Comparison of ENCODE assay signal across 9 mouse cellular contexts in genomic region chr4:148083176-148083899, GRCm38 (mm10). TPM values are rescaled to one million over a fixed set of nuclear protein-coding genes. Genes with fewer than 3 reads are reported as not detected.
DNase-seq lines count a peak whose midpoint lies in the region; ATAC-seq and TF ChIP-seq lines count a peak whose summit lies in the region.
"Had no signal": no experiment of that assay in that cellular context is flagged by ENCODE, and none has a peak within 500 bp of the region (broad histone marks: within the 10 kb centered on the region; RNA-seq: fewer than 3 reads in every experiment).

No protein-coding gene starts in this region.

- no peaks in the 10 kb centered on the region; the same call in 1 of the 2 replicates for H3K36me3 ChIP-seq in heart, adult 2 months (ENCODE audit: control insufficient read depth, insufficient read depth, low read length)
- H3K36me3 ChIP-seq in heart, embryonic 10.5 days: peaks cover 28% of the 10 kb centered on the region
- peaks cover 17% of the 10 kb centered on the region for H3K36me3 ChIP-seq in limb, embryonic 14.5 days (ENCODE audit: control insufficient read depth, insufficient read depth, low read length)
- peaks cover 13% of the 10 kb centered on the region for H3K36me3 ChIP-seq in small intestine, adult 2 months (ENCODE audit: control insufficient read depth, insufficient read depth, low read length)
- H3K36me3 ChIP-seq in midbrain, embryonic 11.5 days (ENCODE audit: control insufficient read depth, insufficient read depth, low read length): no peaks in the 10 kb centered on the region
- peaks cover 3% of the 10 kb centered on the region; the same call in 1 of the 2 replicates for H3K36me3 ChIP-seq in intestine, embryonic 15.5 days
- H3K36me3 ChIP-seq: hindbrain, embryonic 15.5 days had no signal

- TF ChIP-seq POLR2A in heart, adult 2 months (IDR thresholded peaks at IDR 0.05; ENCODE audit: insufficient read depth, low read depth, low read length): no peak
- TF ChIP-seq POLR2A in limb, embryonic 14.5 days (IDR thresholded peaks at IDR 0.05; ENCODE audit: borderline replicate concordance, extremely low read depth, insufficient read depth, insufficient read length): no peak
- TF ChIP-seq POLR2A in small intestine, adult 2 months (IDR thresholded peaks at IDR 0.05; ENCODE audit: low read depth, low read length): peak; percentile 20; the same call in 1 of the 2 replicates

- no peak for TF ChIP-seq CTCF in heart, adult 2 months (IDR thresholded peaks at IDR 0.05)
- no peak for TF ChIP-seq CTCF in small intestine, adult 2 months (IDR thresholded peaks at IDR 0.05; ENCODE audit: extremely low read depth, insufficient read length, insufficient replicate concordance, low read depth, low read length)

- H3K9me3 ChIP-seq in heart, embryonic 10.5 days: no peaks in the 10 kb centered on the region
- no peaks in the 10 kb centered on the region for H3K9me3 ChIP-seq in limb, embryonic 14.5 days (ENCODE audit: control insufficient read depth, low read length)
- H3K9me3 ChIP-seq in midbrain, embryonic 11.5 days (ENCODE audit: control insufficient read depth, low read length): no peaks in the 10 kb centered on the region
- H3K9me3 ChIP-seq in intestine, embryonic 15.5 days: no peaks in the 10 kb centered on the region
- H3K9me3 ChIP-seq: hindbrain, embryonic 15.5 days had no signal

- intact Hi-C loops in heart, adult 2 months (cut with DNase I): loop anchor here (2.0 kb wide), 1 partner anchor 45 kb away; the partner anchor contains the start of genes Clcn6 and Mthfr

- TF ChIP-seq EP300 in heart, adult 2 months (IDR thresholded peaks at IDR 0.05; ENCODE audit: insufficient read depth, low read depth, low read length): no peak

- H3K4me3 ChIP-seq in heart, adult 2 months: no peak overlapping the region
- peak overlapping the region; percentile 19 for H3K4me3 ChIP-seq in heart, embryonic 10.5 days
- H3K4me3 ChIP-seq in limb, embryonic 14.5 days (replicated peaks; ENCODE audit: low read length): no peak overlapping the region
- H3K4me3 ChIP-seq in small intestine, adult 2 months (ENCODE audit: low read depth, low read length): no peak overlapping the region
- H3K4me3 ChIP-seq in midbrain, embryonic 11.5 days (ENCODE audit: low read depth, low read length): no peak overlapping the region
- no peak overlapping the region for H3K4me3 ChIP-seq in intestine, embryonic 15.5 days (replicated peaks)
- H3K4me3 ChIP-seq: hindbrain, embryonic 15.5 days had no signal

- H3K9ac ChIP-seq in heart, adult 2 months (ENCODE audit: low read depth, low read length): no peak overlapping the region
- no peak overlapping the region for H3K9ac ChIP-seq in limb, embryonic 14.5 days (ENCODE audit: low read depth, low read length, severe bottlenecking)
- no peak overlapping the region for H3K9ac ChIP-seq in midbrain, embryonic 11.5 days (ENCODE audit: low read length)
- no peak overlapping the region for H3K9ac ChIP-seq in intestine, embryonic 15.5 days
- H3K9ac ChIP-seq: hindbrain, embryonic 15.5 days had no signal

- H3K4me1 ChIP-seq in heart, adult 2 months (ENCODE audit: control insufficient read depth, insufficient read depth, low read length): peaks cover 27% of the 10 kb centered on the region
- peaks cover 57% of the 10 kb centered on the region for H3K4me1 ChIP-seq in heart, embryonic 10.5 days
- H3K4me1 ChIP-seq in limb, embryonic 14.5 days (ENCODE audit: control insufficient read depth, insufficient read depth, low read length): 0 out of 2 replicates have a peak, but pooled peaks cover 16% of the 10 kb centered on the region
- H3K4me1 ChIP-seq in small intestine, adult 2 months (ENCODE audit: control insufficient read depth, insufficient read depth, insufficient read length, low read length): peaks cover 14% of the 10 kb centered on the region
- peaks cover 16% of the 10 kb centered on the region for H3K4me1 ChIP-seq in midbrain, embryonic 11.5 days (ENCODE audit: control insufficient read depth, insufficient read depth, low read length)
- H3K4me1 ChIP-seq in intestine, embryonic 15.5 days (replicated peaks): peaks cover 25% of the 10 kb centered on the region

- no peaks in the 10 kb centered on the region for H3K27me3 ChIP-seq in heart, adult 2 months (ENCODE audit: control insufficient read depth, insufficient read depth, low read length)
- no peaks in the 10 kb centered on the region for H3K27me3 ChIP-seq in heart, embryonic 10.5 days (ENCODE audit: insufficient read depth, poor library complexity, severe bottlenecking)
- no peaks in the 10 kb centered on the region for H3K27me3 ChIP-seq in limb, embryonic 14.5 days (ENCODE audit: control insufficient read depth, insufficient read depth, low read length)
- H3K27me3 ChIP-seq in small intestine, adult 2 months (ENCODE audit: control insufficient read depth, insufficient read depth, low read length): no peaks in the 10 kb centered on the region
- H3K27me3 ChIP-seq in midbrain, embryonic 11.5 days (ENCODE audit: control insufficient read depth, insufficient read depth, low read length): no peaks in the 10 kb centered on the region
- H3K27me3 ChIP-seq in intestine, embryonic 15.5 days (replicated peaks): no peaks in the 10 kb centered on the region
- H3K27me3 ChIP-seq: hindbrain, embryonic 15.5 days had no signal

- peak overlapping the region; percentile 72 for H3K27ac ChIP-seq in heart, adult 2 months
- H3K27ac ChIP-seq in heart, embryonic 10.5 days: peak overlapping the region; percentile 74
- no peak overlapping the region for H3K27ac ChIP-seq in limb, embryonic 14.5 days (replicated peaks; ENCODE audit: low read depth, low read length)
- H3K27ac ChIP-seq in small intestine, adult 2 months (ENCODE audit: insufficient read depth, low read depth, low read length): peak overlapping the region; percentile 24; the same call in 1 of the 2 replicates
- no peak overlapping the region for H3K27ac ChIP-seq in midbrain, embryonic 11.5 days (ENCODE audit: low read depth, low read length)
- no peak overlapping the region for H3K27ac ChIP-seq in intestine, embryonic 15.5 days
- H3K27ac ChIP-seq: hindbrain, embryonic 15.5 days had no signal

- WGBS in heart, adult 2 months: 51% methylated on average over 21 of the region's 21 CpGs
- WGBS in heart, embryonic 10.5 days: 45% methylated on average over 21 of the region's 21 CpGs
- WGBS in limb, embryonic 14.5 days: 54% methylated on average over 21 of the region's 21 CpGs
- 71% methylated on average over 21 of the region's 21 CpGs for WGBS in small intestine, adult 2 months
- 68% methylated on average over 21 of the region's 21 CpGs for whole genome bisulfite sequencing in midbrain, embryonic 11.5 days
- WGBS in intestine, embryonic 15.5 days: 56% methylated on average over 21 of the region's 21 CpGs

- H3K4me2 ChIP-seq in limb, embryonic 14.5 days (replicated peaks; ENCODE audit: low read depth, low read length, severe bottlenecking): no peak overlapping the region
- H3K4me2 ChIP-seq in midbrain, embryonic 11.5 days: no peak overlapping the region
- no peak overlapping the region for H3K4me2 ChIP-seq in intestine, embryonic 15.5 days (replicated peaks)
- H3K4me2 ChIP-seq: hindbrain, embryonic 15.5 days had no signal

- ATAC-seq in limb, embryonic 14.5 days (ENCODE audit: low FRiP score, low read depth): peak; percentile 20
- no peak for ATAC-seq in midbrain, embryonic 11.5 days (ENCODE audit: low FRiP score)
- ATAC-seq in intestine, embryonic 15.5 days: no peak

- DNase-seq in heart, adult 2 months: peak; percentile 66 to 73
- DNase-seq in heart, adult 8-10 months (ENCODE audit: low spot score): no peak
- DNase-seq in heart, embryonic 10.5 days (ENCODE audit: low spot score): no peak
- no peak for DNase-seq in limb, embryonic 14.5 days (ENCODE audit: low spot score)
- DNase-seq in midbrain, embryonic 11.5 days (ENCODE audit: low spot score, missing footprints): no peak
- DNase-seq in layer of hippocampus, postnatal 10 days (ENCODE audit: low spot score in 2 of 2): no peak

- peaks cover 2% of the 10 kb centered on the region for H3K79me2 ChIP-seq in heart, adult 2 months (replicated peaks; ENCODE audit: control insufficient read depth, insufficient read depth, low read length)

RNA-seq across cellular contexts. Expression of gene Agtrap, which starts 4.5 kb away (rescaled TPM):
- total RNA-seq in heart, adult 2 months (2021): 10 to 100 TPM; 38.3 to 47.1 TPM
- polyA plus RNA-seq in heart, adult 2 months (2012; rRNA removed): 26.8 and 40.2 TPM in 2 replicates
- total RNA-seq in heart, adult 8-10 months (2022): 10 to 100 TPM; 45.2 to 51.5 (median 48.2) TPM
- 20.8 and 25.5 TPM in 2 replicates for polyA plus RNA-seq in heart, embryonic 10.5 days (2016; fragmentation: Nextera tagmentation; extraction: Ambion mirVana)
- 11.0 and 14.6 TPM in 2 replicates for polyA plus RNA-seq in limb, embryonic 14.5 days (2012; rRNA removed)
- 17.6 and 20.1 TPM in 2 replicates for polyA plus RNA-seq in limb, embryonic 14.5 days (2014; fragmentation: Nextera tagmentation; extraction: Ambion mirVana)
- polyA plus RNA-seq in small intestine, adult 2 months (2012; rRNA removed): 10.3 and 14.2 TPM in 2 replicates
- polyA plus RNA-seq in midbrain, embryonic 11.5 days (2014; fragmentation: Nextera tagmentation; extraction: Ambion mirVana): 11.7 TPM in 2 replicates
- total RNA-seq in layer of hippocampus, postnatal 10 days (2021): 1 to 10 TPM; 5.5 to 7.3 TPM
- polyA plus RNA-seq in intestine, embryonic 15.5 days (2015; fragmentation: Nextera tagmentation; extraction: Ambion mirVana): 15.1 and 16.7 TPM in 2 replicates

RNA-seq across cellular contexts. Expression of gene Mthfr, which starts 44.5 kb away (rescaled TPM):
- 10 to 100 TPM in 1 of 2 experiments, 1 to 10 TPM in 1; 8.2 to 11.0 TPM for total RNA-seq in heart, adult 2 months (2021)
- polyA plus RNA-seq in heart, adult 2 months (2012; rRNA removed): 15.7 and 17.3 TPM in 2 replicates
- 1 to 10 TPM; 8.0 to 9.8 (median 8.6) TPM for total RNA-seq in heart, adult 8-10 months (2022)
- polyA plus RNA-seq in heart, embryonic 10.5 days (2016; fragmentation: Nextera tagmentation; extraction: Ambion mirVana): 13.5 and 15.6 TPM in 2 replicates
- 37.4 and 44.8 TPM in 2 replicates for polyA plus RNA-seq in limb, embryonic 14.5 days (2012; rRNA removed)
- polyA plus RNA-seq in limb, embryonic 14.5 days (2014; fragmentation: Nextera tagmentation; extraction: Ambion mirVana): 18.9 and 21.0 TPM in 2 replicates
- polyA plus RNA-seq in small intestine, adult 2 months (2012; rRNA removed): 5.6 and 8.8 TPM in 2 replicates
- 17.8 and 18.9 TPM in 2 replicates for polyA plus RNA-seq in midbrain, embryonic 11.5 days (2014; fragmentation: Nextera tagmentation; extraction: Ambion mirVana)
- total RNA-seq in layer of hippocampus, postnatal 10 days (2021): 10 to 100 TPM; 23.3 to 24.9 TPM
- polyA plus RNA-seq in intestine, embryonic 15.5 days (2015; fragmentation: Nextera tagmentation; extraction: Ambion mirVana): 18.4 TPM in 2 replicates

RNA-seq across cellular contexts. Expression of gene Clcn6, which starts 44.7 kb away (rescaled TPM):
- total RNA-seq in heart, adult 2 months (2021): 1 to 10 TPM; 7.5 to 8.1 TPM
- polyA plus RNA-seq in heart, adult 2 months (2012; rRNA removed): 8.9 and 9.0 TPM in 2 replicates
- total RNA-seq in heart, adult 8-10 months (2022): 1 to 10 TPM; 7.1 to 9.8 (median 8.9) TPM
- 8.0 and 8.4 TPM in 2 replicates for polyA plus RNA-seq in heart, embryonic 10.5 days (2016; fragmentation: Nextera tagmentation; extraction: Ambion mirVana)
- polyA plus RNA-seq in limb, embryonic 14.5 days (2012; rRNA removed): 22.5 and 28.1 TPM in 2 replicates
- polyA plus RNA-seq in limb, embryonic 14.5 days (2014; fragmentation: Nextera tagmentation; extraction: Ambion mirVana): 5.2 and 6.9 TPM in 2 replicates
- polyA plus RNA-seq in small intestine, adult 2 months (2012; rRNA removed): 2.7 and 2.8 TPM in 2 replicates
- polyA plus RNA-seq in midbrain, embryonic 11.5 days (2014; fragmentation: Nextera tagmentation; extraction: Ambion mirVana): 19.2 and 20.2 TPM in 2 replicates
- total RNA-seq in layer of hippocampus, postnatal 10 days (2021): 10 to 100 TPM; 67.8 to 70.3 TPM
- 4.7 and 4.9 TPM in 2 replicates for polyA plus RNA-seq in intestine, embryonic 15.5 days (2015; fragmentation: Nextera tagmentation; extraction: Ambion mirVana)

RNA-seq across cellular contexts. Expression of gene Mad2l2, which starts 46.8 kb away (rescaled TPM):
- total RNA-seq in heart, adult 2 months (2021): 10 to 100 TPM; 11.0 to 13.8 TPM
- polyA plus RNA-seq in heart, adult 2 months (2012; rRNA removed): 21.9 and 23.6 TPM in 2 replicates
- total RNA-seq in heart, adult 8-10 months (2022): 10 to 100 TPM in 3 of 4 experiments, 1 to 10 TPM in 1; 6.9 to 13.6 (median 11.7) TPM
- 43.3 and 51.9 TPM in 2 replicates for polyA plus RNA-seq in heart, embryonic 10.5 days (2016; fragmentation: Nextera tagmentation; extraction: Ambion mirVana)
- polyA plus RNA-seq in limb, embryonic 14.5 days (2012; rRNA removed): 55.9 and 56.9 TPM in 2 replicates
- polyA plus RNA-seq in limb, embryonic 14.5 days (2014; fragmentation: Nextera tagmentation; extraction: Ambion mirVana): 66.0 and 77.8 TPM in 2 replicates
- polyA plus RNA-seq in small intestine, adult 2 months (2012; rRNA removed): 7.1 and 17.8 TPM in 2 replicates
- 82.7 and 83.6 TPM in 2 replicates for polyA plus RNA-seq in midbrain, embryonic 11.5 days (2014; fragmentation: Nextera tagmentation; extraction: Ambion mirVana)
- 10 to 100 TPM; 24.1 to 26.5 TPM for total RNA-seq in layer of hippocampus, postnatal 10 days (2021)
- polyA plus RNA-seq in intestine, embryonic 15.5 days (2015; fragmentation: Nextera tagmentation; extraction: Ambion mirVana): 32.9 and 33.9 TPM in 2 replicates

RNA-seq across cellular contexts. Expression of gene Draxin, which starts 47.2 kb away (rescaled TPM):
- under 1 TPM in 1 of 2 experiments, not detected in 1; 0.41 TPM for total RNA-seq in heart, adult 2 months (2021)
- 0.29 and 0.32 TPM in 2 replicates for polyA plus RNA-seq in heart, adult 2 months (2012; rRNA removed)
- total RNA-seq in heart, adult 8-10 months (2022): under 1 TPM; 0.06 to 0.20 (median 0.07) TPM
- polyA plus RNA-seq in heart, embryonic 10.5 days (2016; fragmentation: Nextera tagmentation; extraction: Ambion mirVana): 0.12 and 0.48 TPM in 2 replicates
- polyA plus RNA-seq in limb, embryonic 14.5 days (2012; rRNA removed): 1.5 and 1.7 TPM in 2 replicates
- polyA plus RNA-seq in limb, embryonic 14.5 days (2014; fragmentation: Nextera tagmentation; extraction: Ambion mirVana): 0.45 and 0.50 TPM in 2 replicates
- 0.11 and 0.24 TPM in 2 replicates for polyA plus RNA-seq in small intestine, adult 2 months (2012; rRNA removed)
- 11.5 and 12.7 TPM in 2 replicates for polyA plus RNA-seq in midbrain, embryonic 11.5 days (2014; fragmentation: Nextera tagmentation; extraction: Ambion mirVana)
- total RNA-seq in layer of hippocampus, postnatal 10 days (2021): 10 to 100 TPM in 1 of 2 experiments, 1 to 10 TPM in 1; 9.9 to 10.8 TPM
- 0.15 and 0.24 TPM in 2 replicates for polyA plus RNA-seq in intestine, embryonic 15.5 days (2015; fragmentation: Nextera tagmentation; extraction: Ambion mirVana)

Comparison
In these comparisons a context has a peak if more than half of its experiments do, and no peak if none do; other contexts are left out.
1. DNase-seq: peak in heart, adult 2 months (2 of 2); none in heart, adult 8-10 months (single experiment), heart, embryonic 10.5 days (single experiment), limb, embryonic 14.5 days (single experiment), midbrain, embryonic 11.5 days (single experiment) and layer of hippocampus, postnatal 10 days (0 of 2).
2. H3K27ac ChIP-seq: peak in heart, adult 2 months (single experiment), heart, embryonic 10.5 days (single experiment) and small intestine, adult 2 months (single experiment); none in limb, embryonic 14.5 days (single experiment), midbrain, embryonic 11.5 days (single experiment) and intestine, embryonic 15.5 days (single experiment).